Mouse (Mus musculus) liver, embryonic 13.5 days (tissue): ENCODE results near the gene Gsg1l. TPM values are rescaled to one million over a fixed set of nuclear protein-coding genes. Genes with fewer than 3 reads are reported as not detected.
A peak's percentile ranks its signal among the peaks of the same experiment; 100 is the strongest.

ENCODE experiments used
- ATAC-seq: fragments of 200-750 bp; cut with Nextera tagmentation; 2 replicates; pipeline ENCODE4 v1.8.0; 2017; ENCODE audit warnings: low read depth, mild to moderate bottlenecking, moderate number of reproducible peaks, moderate library complexity
- DNase-seq: peaks from one replicate; pipeline ENCODE4 v3.0.0; 2022
- H3K27ac ChIP-seq: fragments of 300-500 bp; sonication (generic); 2 replicates; pipeline ENCODE4 v1.5.1; 2015; ENCODE audit warnings: moderate library complexity, mild to moderate bottlenecking, inconsistent platforms
- H3K27me3 ChIP-seq: fragments of 300-500 bp; sonication (generic); 2 replicates; pipeline ENCODE4 v1.6.1; 2015; ENCODE audit warnings: mild to moderate bottlenecking, inconsistent platforms
- H3K36me3 ChIP-seq: fragments of 300-500 bp; sonication (generic); 2 replicates; pipeline ENCODE4 v1.6.1; 2015; ENCODE audit warnings: mild to moderate bottlenecking, inconsistent platforms
- H3K4me1 ChIP-seq: fragments of 300-500 bp; sonication (generic); replicated peaks from 2 replicates; pipeline ENCODE4 v1.6.1; 2015; ENCODE audit warnings: inconsistent platforms
- H3K4me2 ChIP-seq: fragments of 300-500 bp; sonication (generic); 2 replicates; pipeline ENCODE4 v1.6.1; 2015; ENCODE audit warnings: inconsistent platforms, mild to moderate bottlenecking, moderate library complexity
- H3K4me3 ChIP-seq: fragments of 300-500 bp; sonication (generic); replicated peaks from 2 replicates; pipeline ENCODE4 v1.5.1; 2015; ENCODE audit warnings: mild to moderate bottlenecking, inconsistent platforms
- H3K9ac ChIP-seq: fragments of 300-500 bp; sonication (generic); 2 replicates; pipeline ENCODE4 v1.6.1; 2015; ENCODE audit warnings: mild to moderate bottlenecking, inconsistent platforms
- H3K9me3 ChIP-seq: fragments of 300-500 bp; sonication (generic); replicated peaks from 2 replicates; pipeline ENCODE4 v1.6.1; 2016; ENCODE audit warnings: inconsistent platforms
- WGBS: fragments of 180-500 bp; shearing (Covaris S2); methylation state at CpG from one replicate; pipeline ENCODE4 v1.1.7; 2015; ENCODE audit not compliant: insufficient replicate concordance; 5-methylcytosine and 5-hydroxymethylcytosine counted together
- polyA plus RNA-seq: library from polyadenylated mRNA; unstranded; fragments of >200 nt; fragmentation: Nextera tagmentation; extraction: Ambion mirVana; gene quantifications from 2 replicates; pipeline ENCODE4 v1.2.1, GENCODE M21; 2015

Gene Gsg1l
- polyA plus RNA-seq, 1 experiment from 2014 or later = 0.06 TPM

DNA sequence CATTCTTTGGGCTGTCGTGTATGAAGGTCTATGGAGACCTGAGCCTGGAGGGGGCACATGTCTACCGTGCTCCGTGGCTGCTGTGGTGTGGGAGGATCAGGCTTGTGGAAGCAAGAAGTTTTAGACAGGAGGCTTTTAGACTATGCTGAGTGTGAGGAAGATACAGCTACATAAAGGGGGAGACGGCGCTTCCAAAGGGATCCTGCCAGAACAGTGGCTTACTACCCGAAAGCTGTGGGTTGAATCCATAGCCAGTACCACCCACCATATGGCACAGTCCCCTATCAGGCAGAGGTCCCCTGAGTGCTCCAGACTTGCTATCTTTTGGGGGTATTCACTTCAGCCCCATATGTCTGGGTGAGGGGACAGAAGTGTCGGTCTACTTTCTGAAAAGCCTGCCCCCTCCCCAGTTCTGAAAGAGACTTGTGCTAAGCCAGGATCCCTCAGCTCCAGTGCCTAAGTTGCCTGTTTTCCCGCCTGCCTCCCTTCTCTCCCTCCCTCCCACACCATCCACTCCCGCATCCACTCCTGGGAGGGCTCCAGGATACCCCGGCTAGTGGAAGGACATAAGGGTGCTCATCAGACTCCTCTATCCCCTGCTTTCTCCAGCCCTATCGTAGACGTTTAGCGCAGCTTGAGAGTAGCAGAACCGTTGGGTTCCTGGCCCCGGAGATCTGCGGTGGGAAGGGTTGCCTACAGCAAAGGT is 1.1 kb downstream of the Gsg1l start:
- Histone ChIP-seq H3K27ac (no peak overlapping the region), H3K4me3 (peak overlapping the region; percentile 44), H3K4me2 (peak overlapping the region; percentile 62), H3K36me3 (no peaks in the 10 kb centered on the region), H3K9ac (no peak overlapping the region), H3K4me1 (no peaks in the 10 kb centered on the region), H3K9me3 (no peaks in the 10 kb centered on the region), H3K27me3 (peaks cover 70% of the 10 kb centered on the region)
- DNase-seq (no peak), ATAC-seq (no peak)
- 19% methylated on average over 16 of the region's 16 CpGs for WGBS

- 78% methylated on average over 1 of the region's 1 CpGs for WGBS
- Histone ChIP-seq H3K4me1 (no peaks in the 10 kb centered on the region), H3K4me2 (no peak overlapping the region), H3K27ac (no peak overlapping the region), H3K9me3 (no peaks in the 10 kb centered on the region), H3K36me3 (no peaks in the 10 kb centered on the region), H3K9ac (no peak overlapping the region), H3K27me3 (peaks cover 37% of the 10 kb centered on the region), H3K4me3 (no peak overlapping the region)
- ATAC-seq (no peak), DNase-seq (no peak)
Measured at GRCm38 (mm10) chr7:126076935-126077334, 5.3 kb downstream of the Gsg1l start.

- no peak for DNase-seq
- H3K4me1 ChIP-seq = no peaks in the 10 kb centered on the region
- ATAC-seq = no peak
- no peak overlapping the region for H3K27ac ChIP-seq
- no peak overlapping the region for H3K9ac ChIP-seq
- no peak overlapping the region for H3K4me3 ChIP-seq
- no peaks in the 10 kb centered on the region for H3K9me3 ChIP-seq
- H3K27me3 ChIP-seq = peaks cover 18% of the 10 kb centered on the region
- 7% methylated on average over 9 of the region's 9 CpGs for WGBS
- no peaks in the 10 kb centered on the region for H3K36me3 ChIP-seq
- H3K4me2 ChIP-seq = no peak overlapping the region
Measured at GRCm38 (mm10) chr7:126075058-126075457, 7.2 kb downstream of the Gsg1l start.

GRCm38 (mm10) chr7:126070321-126070720 is 11.9 kb downstream of the Gsg1l start:
- H3K27me3 ChIP-seq = peaks cover 10% of the 10 kb centered on the region; the same call in 1 of the 2 replicates
- no peaks in the 10 kb centered on the region for H3K9me3 ChIP-seq
- no peak overlapping the region for H3K4me3 ChIP-seq
- H3K36me3 ChIP-seq = no peaks in the 10 kb centered on the region
- WGBS = 74% methylated on average over 4 of the region's 4 CpGs
- ATAC-seq = no peak
- no peak for DNase-seq
- H3K27ac ChIP-seq = no peak overlapping the region
- no peak overlapping the region for H3K9ac ChIP-seq
- H3K4me1 ChIP-seq = no peaks in the 10 kb centered on the region
- no peak overlapping the region for H3K4me2 ChIP-seq

DNA sequence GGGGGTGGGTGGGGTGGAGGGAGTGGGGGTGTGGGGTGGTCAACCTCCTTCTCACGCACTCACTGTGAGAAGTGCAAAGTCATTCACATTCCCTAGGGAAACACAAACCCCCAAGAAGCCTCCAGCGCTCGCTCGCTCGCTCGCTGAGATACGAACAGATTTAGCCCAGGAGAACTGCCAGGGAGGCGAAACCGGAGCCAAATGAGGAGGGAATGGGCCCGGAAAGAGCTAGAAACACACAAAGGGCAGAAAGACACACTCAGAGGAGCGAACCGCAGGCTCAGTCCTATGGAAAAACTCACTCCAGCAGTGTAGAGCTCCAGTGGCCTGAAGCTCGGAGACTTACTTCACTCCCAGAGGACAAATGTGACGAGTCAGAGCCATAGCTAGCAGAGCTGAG is 15.4 kb downstream of the Gsg1l start:
- ATAC-seq = no peak
- Histone ChIP-seq H3K9me3 (no peaks in the 10 kb centered on the region), H3K4me3 (no peak overlapping the region), H3K9ac (no peak overlapping the region), H3K36me3 (no peaks in the 10 kb centered on the region), H3K27ac (no peak overlapping the region), H3K4me1 (no peaks in the 10 kb centered on the region), H3K27me3 (peaks cover 24% of the 10 kb centered on the region; the same call in 1 of the 2 replicates), H3K4me2 (no peak overlapping the region)
- no peak for DNase-seq
- WGBS = 58% methylated on average over 14 of the region's 14 CpGs

GRCm38 (mm10) chr7:126065243-126065876 is 16.9 kb downstream of the Gsg1l start:
- Histone ChIP-seq H3K9me3 (no peaks in the 10 kb centered on the region), H3K27ac (no peak overlapping the region), H3K4me1 (no peaks in the 10 kb centered on the region), H3K27me3 (peaks cover 29% of the 10 kb centered on the region; the same call in 1 of the 2 replicates), H3K4me2 (no peak overlapping the region), H3K36me3 (no peaks in the 10 kb centered on the region), H3K4me3 (no peak overlapping the region), H3K9ac (no peak overlapping the region)
- ATAC-seq (no peak), DNase-seq (no peak)
- 53% methylated on average over 5 of the region's 5 CpGs for WGBS

DNA sequence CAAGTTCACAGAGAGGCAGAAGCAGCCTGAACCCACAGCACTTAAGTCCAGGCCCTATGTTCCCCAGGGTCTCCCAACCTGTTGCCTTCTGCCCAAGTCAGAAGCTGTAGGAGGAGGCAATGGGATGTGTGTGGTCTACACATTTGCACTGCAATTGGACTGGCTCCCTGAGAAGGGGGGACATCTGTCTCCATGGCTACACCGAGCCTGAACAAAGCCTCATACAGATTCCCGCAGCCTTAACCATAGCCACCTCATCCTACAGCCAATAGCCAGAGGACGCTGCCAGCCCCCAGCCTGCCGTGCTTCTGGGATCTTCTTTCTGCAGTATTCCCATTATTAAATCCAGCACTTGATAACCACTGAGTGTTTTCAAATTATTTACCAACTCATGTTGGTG is 20.0 kb downstream of the Gsg1l start:
- Histone ChIP-seq H3K4me3 (no peak overlapping the region), H3K27me3 (peaks cover 41% of the 10 kb centered on the region; the same call in 1 of the 2 replicates), H3K27ac (no peak overlapping the region), H3K4me2 (no peak overlapping the region), H3K9ac (no peak overlapping the region), H3K4me1 (no peaks in the 10 kb centered on the region), H3K36me3 (no peaks in the 10 kb centered on the region), H3K9me3 (no peaks in the 10 kb centered on the region)
- ATAC-seq (no peak), DNase-seq (no peak)
- 74% methylated on average over 4 of the region's 4 CpGs for WGBS

DNA sequence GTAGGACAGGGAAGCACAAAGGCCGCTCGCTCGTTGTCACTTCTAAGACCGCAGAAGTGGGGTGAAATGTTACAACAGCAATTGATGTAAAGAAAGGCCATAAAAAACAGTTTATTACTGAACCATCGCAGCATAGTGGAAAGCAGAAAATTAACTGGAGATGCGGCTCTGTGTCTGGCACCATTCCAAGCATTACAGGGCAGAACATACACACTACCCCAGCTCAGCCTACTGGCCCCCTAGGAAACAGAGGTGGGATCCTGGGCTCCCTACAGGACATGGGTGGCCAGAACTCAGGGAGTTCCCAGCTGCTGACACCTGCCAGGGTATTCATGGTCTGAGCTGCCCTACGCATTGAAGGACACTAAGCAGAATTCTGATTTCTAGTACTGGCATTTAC is 23.3 kb downstream of the Gsg1l start:
- DNase-seq (no peak), ATAC-seq (no peak)
- peaks cover 51% of the 10 kb centered on the region for H3K27me3 ChIP-seq
- no peak overlapping the region for H3K4me2 ChIP-seq
- 72% methylated on average over 7 of the region's 7 CpGs for WGBS
- no peak overlapping the region for H3K27ac ChIP-seq
- no peak overlapping the region for H3K4me3 ChIP-seq
- H3K4me1 ChIP-seq = no peaks in the 10 kb centered on the region
- no peaks in the 10 kb centered on the region for H3K9me3 ChIP-seq
- H3K36me3 ChIP-seq = no peaks in the 10 kb centered on the region
- no peak overlapping the region for H3K9ac ChIP-seq

- 55% methylated on average over 10 of the region's 10 CpGs for WGBS
- Histone ChIP-seq H3K9ac (no peak overlapping the region), H3K27me3 (peaks cover 54% of the 10 kb centered on the region), H3K4me1 (no peaks in the 10 kb centered on the region), H3K4me3 (no peak overlapping the region), H3K9me3 (no peaks in the 10 kb centered on the region), H3K4me2 (no peak overlapping the region), H3K27ac (no peak overlapping the region), H3K36me3 (no peaks in the 10 kb centered on the region)
- no peak for ATAC-seq
- DNase-seq = no peak
Measured at GRCm38 (mm10) chr7:126057332-126057914, 24.8 kb downstream of the Gsg1l start.

DNA sequence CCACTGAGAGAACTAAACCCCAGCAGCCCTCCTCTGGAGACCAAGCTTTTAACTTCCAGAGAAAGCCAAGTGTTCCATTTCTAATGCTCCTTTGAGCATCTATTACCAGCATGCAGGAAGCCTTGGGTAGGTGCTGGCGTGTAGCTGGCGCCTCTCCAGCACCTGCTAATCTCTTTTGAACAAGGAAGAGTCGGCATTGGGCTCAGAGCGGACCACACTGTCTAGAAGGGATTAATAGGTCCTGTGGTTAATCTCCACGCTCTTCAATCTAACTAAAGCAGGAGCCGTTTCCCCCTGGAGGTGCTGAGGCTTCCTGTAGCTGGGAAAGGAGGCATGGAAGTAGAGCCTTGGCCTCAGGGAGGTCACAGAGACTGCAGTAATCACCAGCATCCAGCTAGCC is 27.6 kb downstream of the Gsg1l start:
- Histone ChIP-seq H3K9me3 (no peaks in the 10 kb centered on the region), H3K9ac (no peak overlapping the region), H3K4me3 (no peak overlapping the region), H3K4me1 (no peaks in the 10 kb centered on the region; the same call in 1 of the 2 replicates), H3K4me2 (no peak overlapping the region), H3K27me3 (peaks cover 46% of the 10 kb centered on the region), H3K27ac (no peak overlapping the region), H3K36me3 (no peaks in the 10 kb centered on the region)
- DNase-seq (no peak), ATAC-seq (no peak)
- 44% methylated on average over 6 of the region's 6 CpGs for WGBS

GRCm38 (mm10) chr7:126053618-126054017 is 28.6 kb downstream of the Gsg1l start:
- Histone ChIP-seq H3K9me3 (no peaks in the 10 kb centered on the region), H3K27ac (no peak overlapping the region), H3K27me3 (peaks cover 45% of the 10 kb centered on the region), H3K36me3 (no peaks in the 10 kb centered on the region), H3K4me1 (no peaks in the 10 kb centered on the region; the same call in 1 of the 2 replicates), H3K9ac (no peak overlapping the region), H3K4me2 (no peak overlapping the region), H3K4me3 (no peak overlapping the region)
- 67% methylated on average over 7 of the region's 7 CpGs for WGBS
- ATAC-seq (no peak), DNase-seq (no peak)
